Comparison of ENCODE assay signal across 8 mouse cellular contexts in genomic region chr15:27477630-27478029, GRCm38 (mm10). TPM values are rescaled to one million over a fixed set of nuclear protein-coding genes. Genes with fewer than 3 reads are reported as not detected.
A peak's percentile ranks its signal among the peaks of the same experiment; 100 is the strongest.
DNase-seq lines count a peak whose midpoint lies in the region; ATAC-seq and TF ChIP-seq lines count a peak whose summit lies in the region.

No protein-coding gene starts in this region.

- ATAC-seq in liver, embryonic 15.5 days (ENCODE audit: insufficient read depth), result peak; percentile 77
- peak; percentile 97 for ATAC-seq in stomach, postnatal 0 days (ENCODE audit: low FRiP score, low TSS enrichment)
- no peak for ATAC-seq in midbrain, embryonic 13.5 days

- H3K79me2 ChIP-seq in heart, adult 2 months (replicated peaks; ENCODE audit: control insufficient read depth, insufficient read depth, low read length), result peaks cover 1% of the 10 kb centered on the region; the same call in 1 of the 2 replicates

- H3K27me3 ChIP-seq in heart, adult 2 months (ENCODE audit: control insufficient read depth, insufficient read depth, low read length), result no peaks in the 10 kb centered on the region
- no peaks in the 10 kb centered on the region for H3K27me3 ChIP-seq in liver, embryonic 15.5 days
- no peaks in the 10 kb centered on the region for H3K27me3 ChIP-seq in stomach, postnatal 0 days (ENCODE audit: control insufficient read depth, insufficient read depth, low read length)
- H3K27me3 ChIP-seq in midbrain, embryonic 13.5 days, result no peaks in the 10 kb centered on the region

- H3K4me2 ChIP-seq in liver, embryonic 15.5 days, result peak overlapping the region; percentile 35
- H3K4me2 ChIP-seq in stomach, postnatal 0 days (replicated peaks; ENCODE audit: low read depth), result no peak overlapping the region
- H3K4me2 ChIP-seq in midbrain, embryonic 13.5 days (replicated peaks), result no peak overlapping the region

- H3K4me3 ChIP-seq in heart, adult 2 months, result no peak overlapping the region; the same call in 1 of the 2 replicates
- H3K4me3 ChIP-seq in liver, embryonic 15.5 days (replicated peaks), result 0 out of 2 replicates have a peak overlapping the region, but pooled peaks have one; percentile 1
- H3K4me3 ChIP-seq in stomach, postnatal 0 days (ENCODE audit: low read depth, low read length), result no peak overlapping the region
- no peak overlapping the region for H3K4me3 ChIP-seq in midbrain, embryonic 13.5 days (replicated peaks)

- peak in 1 of 2 experiments; percentile 74 for DNase-seq in heart, adult 2 months
- DNase-seq in heart, postnatal 25 days (ENCODE audit: low spot score), result no peak
- peak; percentile 59 to 70 for DNase-seq in adrenal gland, postnatal 36 days
- DNase-seq in stomach, postnatal 0 days (ENCODE audit: low spot score), result peak; percentile 89
- no peak for DNase-seq in thymus, adult 18-20 months
- no peak for DNase-seq in embryo, embryonic 10 days (ENCODE audit: low spot score)

- WGBS in heart, adult 2 months, result 39% methylated on average over 7 of the region's 7 CpGs
- WGBS in liver, embryonic 15.5 days (ENCODE audit: insufficient replicate concordance), result 53% methylated on average over 7 of the region's 7 CpGs
- 50% methylated on average over 7 of the region's 7 CpGs for WGBS in stomach, postnatal 0 days
- WGBS in midbrain, embryonic 13.5 days, result 91% methylated on average over 7 of the region's 7 CpGs

- peak overlapping the region; percentile 65 for H3K27ac ChIP-seq in heart, adult 2 months
- peak overlapping the region; percentile 73 for H3K27ac ChIP-seq in liver, embryonic 15.5 days (replicated peaks)
- H3K27ac ChIP-seq in stomach, postnatal 0 days (replicated peaks), result peak overlapping the region; percentile 74
- no peak overlapping the region for H3K27ac ChIP-seq in midbrain, embryonic 13.5 days

- TF ChIP-seq POLR2A in heart, adult 2 months (IDR thresholded peaks at IDR 0.05; ENCODE audit: insufficient read depth, low read depth, low read length), result peak; percentile 1; the same call in 1 of the 2 replicates

- no peak overlapping the region; the same call in 1 of the 2 replicates for H3K9ac ChIP-seq in heart, adult 2 months (ENCODE audit: low read depth, low read length)
- H3K9ac ChIP-seq in liver, embryonic 15.5 days, result no peak overlapping the region; the same call in 1 of the 2 replicates
- H3K9ac ChIP-seq in stomach, postnatal 0 days (ENCODE audit: low read length), result no peak overlapping the region
- H3K9ac ChIP-seq in midbrain, embryonic 13.5 days (replicated peaks), result no peak overlapping the region

- no peaks in the 10 kb centered on the region for H3K9me3 ChIP-seq in liver, embryonic 15.5 days (replicated peaks)
- no peaks in the 10 kb centered on the region for H3K9me3 ChIP-seq in stomach, postnatal 0 days (ENCODE audit: control insufficient read depth, low read length)
- H3K9me3 ChIP-seq in midbrain, embryonic 13.5 days, result no peaks in the 10 kb centered on the region

- intact Hi-C loops in heart, adult 2 months (cut with DNase I), result no loop called here
- intact Hi-C loops in heart, postnatal 25 days (cut with DNase I), result no loop called here

- H3K36me3 ChIP-seq in heart, adult 2 months (ENCODE audit: control insufficient read depth, insufficient read depth, low read length), result peaks cover 10% of the 10 kb centered on the region
- H3K36me3 ChIP-seq in liver, embryonic 15.5 days (replicated peaks), result peaks cover 10% of the 10 kb centered on the region
- H3K36me3 ChIP-seq in stomach, postnatal 0 days (ENCODE audit: control insufficient read depth, insufficient read depth, low read length), result no peaks in the 10 kb centered on the region
- H3K36me3 ChIP-seq in midbrain, embryonic 13.5 days, result peaks cover 3% of the 10 kb centered on the region

- TF ChIP-seq EP300 in heart, adult 2 months (IDR thresholded peaks at IDR 0.05; ENCODE audit: insufficient read depth, low read depth, low read length), result peak; percentile 64; the same call in 1 of the 2 replicates
- no peak for TF ChIP-seq EP300 in stomach, postnatal 0 days (optimal IDR thresholded peaks at IDR 0.05)

- peaks cover 15% of the 10 kb centered on the region for H3K4me1 ChIP-seq in heart, adult 2 months (ENCODE audit: control insufficient read depth, insufficient read depth, low read length)
- H3K4me1 ChIP-seq in liver, embryonic 15.5 days (replicated peaks), result peaks cover 63% of the 10 kb centered on the region
- 0 out of 2 replicates have a peak, but pooled peaks cover 2% of the 10 kb centered on the region for H3K4me1 ChIP-seq in stomach, postnatal 0 days (replicated peaks; ENCODE audit: control insufficient read depth, insufficient read depth)
- H3K4me1 ChIP-seq in midbrain, embryonic 13.5 days (replicated peaks), result peaks cover 6% of the 10 kb centered on the region

- TF ChIP-seq CTCF in heart, adult 2 months (IDR thresholded peaks at IDR 0.05), result no peak
- TF ChIP-seq CTCF in stomach, postnatal 0 days (IDR thresholded peaks at IDR 0.05; ENCODE audit: low read depth), result no peak

RNA-seq across cellular contexts. Expression of gene Ank, which starts 11.2 kb away (rescaled TPM):
- total RNA-seq in heart, adult 2 months (2021), result 100 to 1,000 TPM; 196 to 225 TPM
- polyA plus RNA-seq in heart, adult 2 months (2012; rRNA removed), result 176 and 318 TPM in 2 replicates
- total RNA-seq in heart, postnatal 25 days (2021), result 100 to 1,000 TPM; 174 to 208 TPM
- 10 to 100 TPM; 43.8 to 56.4 TPM for total RNA-seq in adrenal gland, postnatal 36 days (2021)
- polyA plus RNA-seq in liver, embryonic 15.5 days (2015; fragmentation: Nextera tagmentation; extraction: Ambion mirVana), result 10.5 and 10.8 TPM in 2 replicates
- 16.2 and 20.3 TPM in 2 replicates for polyA plus RNA-seq in stomach, postnatal 0 days (2015; fragmentation: Nextera tagmentation; extraction: Ambion mirVana)
- 9.9 and 11.5 TPM in 2 replicates for polyA plus RNA-seq in midbrain, embryonic 13.5 days (2015; fragmentation: Nextera tagmentation; extraction: Ambion mirVana)

Comparison
In these comparisons a context has a peak if more than half of its experiments do, and no peak if none do; other contexts are left out.
1. DNase-seq: peak in adrenal gland, postnatal 36 days (2 of 2) and stomach, postnatal 0 days (single experiment); none in heart, postnatal 25 days (single experiment), thymus, adult 18-20 months (0 of 2) and embryo, embryonic 10 days (single experiment).